Mouse (Mus musculus) liver, postnatal 0 days (tissue): ENCODE results near the gene Apoa4. TPM values are rescaled to one million over a fixed set of nuclear protein-coding genes. Genes with fewer than 3 reads are reported as not detected.
A peak's percentile ranks its signal among the peaks of the same experiment; 100 is the strongest.

Experiments used
- ATAC-seq: fragments of 200-750 bp; cut with Nextera tagmentation; 2 replicates; pipeline ENCODE4 v1.8.0; 2017; ENCODE audit warnings: mild to moderate bottlenecking, moderate library complexity
- DNase-seq: peaks from one replicate; pipeline ENCODE4 v3.0.0-alpha.2; 2016
- H3K27ac ChIP-seq: fragments of 300-500 bp; sonication (generic); 2 replicates; pipeline ENCODE4 v1.5.1; 2014; ENCODE audit warnings: antibody characterized with exemption, moderate library complexity, mild to moderate bottlenecking, low read depth
- H3K27me3 ChIP-seq: fragments of 300-500 bp; sonication (generic); 2 replicates; pipeline ENCODE4 v1.6.1; 2014; ENCODE audit warnings: low read length, control low read depth, mixed read lengths; ENCODE audit not compliant: insufficient read depth
- H3K36me3 ChIP-seq: fragments of 300-500 bp; sonication (generic); replicated peaks from 2 replicates; pipeline ENCODE4 v1.6.1; 2014; ENCODE audit warnings: mild to moderate bottlenecking, control low read depth, low read length, moderate library complexity, mixed read lengths; ENCODE audit not compliant: insufficient read depth
- H3K4me1 ChIP-seq: fragments of 300-500 bp; sonication (generic); 2 replicates; pipeline ENCODE4 v1.6.1; 2014; ENCODE audit warnings: antibody characterized with exemption, mild to moderate bottlenecking, control low read depth; ENCODE audit not compliant: insufficient read depth
- H3K4me2 ChIP-seq: fragments of 300-500 bp; sonication (generic); 2 replicates; pipeline ENCODE4 v1.6.1; 2014; ENCODE audit warnings: low read depth, mild to moderate bottlenecking, low read length, moderate library complexity, mixed read lengths
- H3K4me3 ChIP-seq: fragments of 300-500 bp; sonication (generic); 2 replicates; pipeline ENCODE4 v1.5.1; 2014; ENCODE audit warnings: low read depth, low read length
- H3K9ac ChIP-seq: fragments of 300-500 bp; sonication (generic); replicated peaks from 2 replicates; pipeline ENCODE4 v1.6.1; 2014; ENCODE audit warnings: mild to moderate bottlenecking, moderate library complexity
- H3K9me3 ChIP-seq: fragments of 300-500 bp; sonication (generic); 2 replicates; pipeline ENCODE4 v1.6.1; 2016; ENCODE audit warnings: mild to moderate bottlenecking, control low read depth, low read length, mixed read lengths
- CTCF ChIP-seq: sonication (generic); IDR thresholded peaks from 2 replicates; pipeline ENCODE4 v1.5.1; 2016; ENCODE audit warnings: antibody characterized with exemption, low read depth
- EP300 ChIP-seq: IDR thresholded peaks from 2 replicates; pipeline ENCODE4 v1.6.1; 2016; ENCODE audit warnings: antibody characterized with exemption, low read depth, mild to moderate bottlenecking
- WGBS: fragments of 180-500 bp; shearing (Covaris S2); extraction: QIAGEN DNeasy Blood & Tissue Kit; methylation state at CpG from one replicate; pipeline ENCODE4 v1.1.7; 2014; ENCODE audit not compliant: insufficient replicate concordance; 5-methylcytosine and 5-hydroxymethylcytosine counted together
- polyA plus RNA-seq: library from polyadenylated mRNA; unstranded; fragments of >200 nt; fragmentation: Nextera tagmentation; extraction: Ambion mirVana; gene quantifications from 2 replicates; pipeline ENCODE4 v1.2.1, GENCODE M21; 2015

The Apoa4 gene
- polyA plus RNA-seq, 1 experiment from 2014 or later = 423 TPM

DNA sequence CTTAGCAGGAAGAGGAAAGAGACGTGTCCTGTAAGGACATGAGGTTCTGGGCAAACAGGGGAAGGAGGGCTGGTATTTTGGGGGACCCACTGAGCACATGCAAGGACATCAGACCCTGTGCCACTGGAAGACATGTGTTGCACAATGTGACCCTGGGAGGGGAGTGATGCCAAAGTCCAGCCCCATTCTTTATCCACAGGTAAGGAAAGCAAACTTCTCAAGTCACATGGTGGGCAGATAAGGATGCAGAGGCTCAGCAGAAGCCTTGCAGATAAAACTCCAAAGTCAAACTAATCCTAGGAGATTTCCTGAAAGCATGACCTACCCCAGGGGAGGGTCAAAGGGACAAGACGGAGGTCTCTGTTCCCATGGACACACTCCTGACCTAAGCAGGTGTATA, 1.3 kb downstream of the Apoa4 start:
- no peak overlapping the region for H3K27ac ChIP-seq
- WGBS = 57% methylated on average over 2 of the region's 2 CpGs
- no peak for DNase-seq

DNA sequence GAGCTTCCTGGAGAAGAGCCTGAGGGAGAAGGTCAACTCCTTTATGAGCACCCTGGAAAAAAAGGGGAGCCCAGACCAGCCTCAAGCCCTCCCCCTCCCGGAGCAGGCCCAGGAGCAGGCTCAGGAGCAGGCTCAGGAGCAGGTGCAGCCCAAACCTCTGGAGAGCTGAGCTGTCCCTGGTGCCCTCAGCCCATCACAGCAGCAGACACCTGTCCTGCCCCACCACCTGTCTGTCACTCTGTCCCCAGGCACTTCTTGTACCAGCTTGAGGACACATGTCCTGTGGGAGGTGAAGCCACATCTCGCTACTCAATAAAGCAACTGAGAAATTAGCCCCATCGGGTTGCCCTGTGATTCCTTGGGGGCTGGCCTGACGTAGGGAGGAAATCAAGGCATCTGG, 2.6 kb downstream of the Apoa4 start:
- TF ChIP-seq CTCF = no peak
- no peak for TF ChIP-seq EP300
- no peak overlapping the region for H3K4me3 ChIP-seq
- ATAC-seq = no peak
- no peaks in the 10 kb centered on the region for H3K36me3 ChIP-seq
- no peaks in the 10 kb centered on the region for H3K9me3 ChIP-seq
- 72% methylated on average over 4 of the region's 4 CpGs for WGBS
- H3K9ac ChIP-seq = no peak overlapping the region
- no peak overlapping the region for H3K4me2 ChIP-seq
- H3K27me3 ChIP-seq = no peaks in the 10 kb centered on the region
- H3K27ac ChIP-seq = no peak overlapping the region
- H3K4me1 ChIP-seq = peaks cover 7% of the 10 kb centered on the region
- peak; percentile 13 for DNase-seq

More for the DNA sequence above, 1.3 kb downstream of the Apoa4 start:
- no peak overlapping the region for H3K9ac ChIP-seq
- no peaks in the 10 kb centered on the region for H3K36me3 ChIP-seq
- H3K4me3 ChIP-seq = no peak overlapping the region
- no peak for ATAC-seq
- TF ChIP-seq CTCF (no peak), EP300 (no peak)
- no peaks in the 10 kb centered on the region for H3K9me3 ChIP-seq
- H3K4me2 ChIP-seq = no peak overlapping the region
- peaks cover 8% of the 10 kb centered on the region for H3K4me1 ChIP-seq
- no peaks in the 10 kb centered on the region for H3K27me3 ChIP-seq

DNA sequence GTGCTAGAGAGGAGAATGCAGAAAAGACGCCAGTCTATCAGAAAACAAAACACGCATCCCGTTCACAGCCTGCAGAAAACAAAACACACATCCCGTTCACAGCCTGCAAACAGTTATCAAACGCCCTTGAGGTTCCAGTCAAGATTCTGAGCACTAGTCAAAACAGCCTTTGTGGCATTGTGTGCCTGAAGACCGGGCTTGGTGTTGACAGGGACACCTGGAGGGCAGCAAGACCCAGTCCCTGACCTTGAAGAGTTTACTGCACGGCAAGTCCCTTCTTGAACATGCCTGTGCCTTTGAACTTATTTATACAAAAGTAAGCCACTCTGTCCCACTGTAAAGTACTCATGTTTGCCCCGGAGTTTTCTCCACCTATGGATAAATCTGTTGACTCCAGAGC, 3.1 kb downstream of the Apoa4 start:
- Histone ChIP-seq H3K27ac (no peak overlapping the region), H3K4me1 (peaks cover 7% of the 10 kb centered on the region), H3K27me3 (no peaks in the 10 kb centered on the region), H3K36me3 (no peaks in the 10 kb centered on the region), H3K9ac (no peak overlapping the region), H3K4me3 (no peak overlapping the region), H3K4me2 (no peak overlapping the region), H3K9me3 (no peaks in the 10 kb centered on the region)
- DNase-seq (no peak), ATAC-seq (no peak)
- TF ChIP-seq CTCF (no peak), EP300 (no peak)
- WGBS = 60% methylated on average over 8 of the region's 8 CpGs

DNA sequence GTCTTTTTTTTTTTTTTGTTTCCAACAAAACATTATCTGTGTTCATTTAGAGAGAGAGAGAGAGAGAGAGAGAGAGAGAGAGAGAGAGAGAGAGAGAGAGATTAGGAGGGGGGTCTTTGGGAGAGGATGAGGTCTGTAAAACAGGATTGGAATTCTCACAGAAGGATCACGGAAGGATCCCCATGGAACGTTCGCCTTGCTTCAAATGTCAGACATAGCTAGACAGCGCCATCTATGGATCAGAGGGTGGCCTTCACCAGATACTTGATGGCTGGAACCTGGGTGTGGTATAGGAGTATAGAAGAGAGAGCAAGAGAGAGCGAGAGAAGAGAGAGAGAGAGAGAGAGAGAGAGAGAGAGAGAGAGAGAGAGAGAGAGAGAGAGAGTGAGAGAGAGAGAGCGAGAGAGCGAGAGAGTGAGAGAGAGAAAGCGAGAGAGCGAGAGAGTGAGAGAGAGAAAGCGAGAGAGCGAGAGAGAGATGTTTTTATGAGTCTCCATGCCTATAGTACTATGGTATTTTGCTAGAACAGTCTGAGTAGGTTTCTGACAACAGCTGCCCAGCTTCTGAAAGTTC, 6.3 kb downstream of the Apoa4 start:
- Histone ChIP-seq H3K9ac (no peak overlapping the region), H3K27ac (no peak overlapping the region), H3K4me2 (no peak overlapping the region), H3K9me3 (no peaks in the 10 kb centered on the region), H3K36me3 (no peaks in the 10 kb centered on the region), H3K4me3 (no peak overlapping the region), H3K27me3 (no peaks in the 10 kb centered on the region), H3K4me1 (no peaks in the 10 kb centered on the region; the same call in 1 of the 2 replicates)
- WGBS = 24% methylated on average over 11 of the region's 11 CpGs
- ATAC-seq (peak; percentile 75), DNase-seq (peak; percentile 73)
- peak; percentile 90 for TF ChIP-seq CTCF
- no peak for TF ChIP-seq EP300

DNA sequence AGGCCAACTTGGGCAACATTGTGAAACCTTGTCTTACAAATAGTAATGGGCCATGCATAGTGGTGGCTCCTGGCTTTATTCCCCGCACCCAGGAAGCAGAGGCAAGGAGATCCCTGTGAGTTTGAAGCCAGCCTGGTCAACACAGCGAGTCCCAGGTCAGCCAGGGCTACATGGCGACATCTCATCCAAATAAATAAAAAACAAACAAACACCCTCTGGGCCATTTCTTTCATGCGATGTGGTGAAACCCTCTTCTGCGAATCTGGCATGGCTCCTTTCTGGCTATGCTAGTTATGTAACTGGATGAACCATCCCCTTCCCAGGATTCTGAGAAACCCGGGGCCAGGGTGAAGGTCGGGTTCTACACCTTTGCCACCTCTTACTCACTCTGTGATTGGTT, 15.7 kb downstream of the Apoa4 start:
- H3K4me2 ChIP-seq = no peak overlapping the region
- H3K27ac ChIP-seq = peak overlapping the region; percentile 92
- TF ChIP-seq EP300 (no peak), CTCF (no peak)
- H3K9ac ChIP-seq = no peak overlapping the region
- no peak overlapping the region for H3K4me3 ChIP-seq
- H3K27me3 ChIP-seq = no peaks in the 10 kb centered on the region
- ATAC-seq (peak; percentile 83), DNase-seq (peak; percentile 46)
- H3K36me3 ChIP-seq = no peaks in the 10 kb centered on the region
- 66% methylated on average over 7 of the region's 7 CpGs for WGBS
- peaks cover 19% of the 10 kb centered on the region for H3K4me1 ChIP-seq
- no peaks in the 10 kb centered on the region for H3K9me3 ChIP-seq

DNA sequence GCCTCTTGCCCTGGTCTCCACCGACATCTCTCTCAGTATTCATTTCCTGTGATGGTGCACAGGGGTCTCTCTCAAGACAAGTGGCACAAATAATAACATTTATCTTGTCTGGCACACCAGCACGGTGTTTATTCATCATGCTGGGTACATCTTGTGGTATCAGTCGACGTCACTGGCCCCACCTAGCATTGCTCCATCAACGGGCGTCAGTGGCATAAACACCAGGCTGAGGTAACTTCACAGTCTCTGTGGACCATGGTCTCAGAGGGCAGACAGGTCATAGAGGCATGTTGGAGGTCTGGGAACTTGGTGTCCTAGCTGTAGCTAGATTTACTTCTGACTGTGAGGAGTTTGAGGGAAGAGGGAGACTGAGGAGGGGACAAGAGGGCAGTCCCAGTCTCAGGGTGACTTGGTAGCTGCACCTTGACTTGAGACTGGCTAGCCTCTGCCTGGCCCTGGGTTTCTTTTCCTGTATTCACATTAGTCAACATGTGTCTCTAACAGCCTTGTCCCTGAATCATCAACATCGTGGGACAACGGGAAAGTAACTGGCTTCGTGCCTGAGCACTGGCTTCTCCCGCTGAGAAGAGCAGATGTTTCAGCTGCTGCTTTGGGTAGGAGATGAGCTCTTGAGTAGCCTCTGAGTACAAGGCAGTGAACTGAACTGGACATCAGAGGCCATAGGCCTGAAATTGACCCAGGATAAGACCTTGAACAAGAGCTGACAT, 16.3 kb downstream of the Apoa4 start:
- ATAC-seq = peak; percentile 91
- H3K4me1 ChIP-seq = peaks cover 23% of the 10 kb centered on the region
- 56% methylated on average over 10 of the region's 10 CpGs for WGBS
- H3K36me3 ChIP-seq = no peaks in the 10 kb centered on the region
- H3K9ac ChIP-seq = no peak overlapping the region
- TF ChIP-seq EP300 = peak; percentile 91
- TF ChIP-seq CTCF = no peak
- H3K9me3 ChIP-seq = no peaks in the 10 kb centered on the region
- DNase-seq = peak; percentile 82
- H3K4me3 ChIP-seq = no peak overlapping the region
- H3K27me3 ChIP-seq = no peaks in the 10 kb centered on the region
- no peak overlapping the region for H3K4me2 ChIP-seq
- peak overlapping the region; percentile 92 for H3K27ac ChIP-seq
